Mouse (Mus musculus): Measurements from ENCODE around the gene Cadps2. TPM values are rescaled to one million over a fixed set of nuclear protein-coding genes. Genes with fewer than 3 reads are reported as not detected.

Cadps2 gene
- total RNA-seq, 2 experiments from 2014 or later: 79.1 to 85.6 TPM

DNA sequence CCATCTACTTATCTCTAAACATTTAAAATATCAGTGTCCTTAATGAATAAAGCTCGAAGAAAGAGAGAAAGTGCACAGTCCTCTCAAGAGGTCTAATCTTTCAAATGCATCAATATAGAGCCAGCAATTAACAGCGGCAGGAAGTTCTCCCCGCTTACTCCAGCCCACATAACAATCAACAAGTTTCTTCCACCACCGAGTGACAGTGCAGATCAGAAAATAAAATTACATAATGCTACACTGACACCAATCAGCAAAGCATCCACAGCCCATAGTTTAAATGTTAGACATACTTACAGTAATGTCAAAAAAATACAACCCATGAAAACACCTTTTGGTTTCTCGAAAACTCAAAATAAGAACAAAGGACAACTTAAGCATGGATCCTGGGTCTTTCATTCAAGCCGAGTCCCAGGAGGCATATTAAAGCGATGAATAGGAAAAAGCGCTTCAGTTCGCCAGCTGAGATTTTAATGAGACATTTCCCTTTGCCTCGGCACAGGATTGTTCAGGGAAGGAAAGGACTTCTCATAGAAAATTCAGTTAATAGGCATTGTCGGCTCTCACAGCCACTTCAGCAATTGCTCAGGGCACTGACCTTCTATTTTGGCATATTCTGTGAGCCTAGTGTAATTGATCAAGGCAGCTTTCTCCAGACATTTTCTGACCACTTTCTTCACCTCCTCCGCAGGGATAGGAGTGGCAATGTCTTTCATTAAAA, 456.8 kb downstream of the Cadps2 start:
- DNase-seq (ENCODE audit: low spot score in 2 of 2): no peak

DNA sequence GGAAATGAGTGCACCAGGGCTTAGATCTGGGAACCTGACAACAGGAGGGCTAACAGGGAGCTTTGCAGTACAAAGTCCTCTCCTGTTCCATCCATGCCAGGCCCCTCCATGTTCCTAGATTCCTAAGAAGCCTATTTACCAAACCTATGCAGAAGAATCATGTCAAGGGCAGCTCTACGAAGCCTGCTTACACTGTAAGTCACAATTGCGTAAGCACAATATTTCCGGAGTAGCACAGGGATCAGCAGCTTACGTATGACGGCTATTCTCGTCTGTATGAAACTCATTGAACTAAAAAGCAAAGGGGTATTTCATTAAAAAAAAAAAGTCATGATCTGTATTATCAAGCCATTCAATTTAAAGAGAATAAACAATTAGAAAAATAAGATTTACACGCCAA, 462.9 kb downstream of the Cadps2 start:
- no peak for DNase-seq (ENCODE audit: low spot score in 2 of 2)

DNA sequence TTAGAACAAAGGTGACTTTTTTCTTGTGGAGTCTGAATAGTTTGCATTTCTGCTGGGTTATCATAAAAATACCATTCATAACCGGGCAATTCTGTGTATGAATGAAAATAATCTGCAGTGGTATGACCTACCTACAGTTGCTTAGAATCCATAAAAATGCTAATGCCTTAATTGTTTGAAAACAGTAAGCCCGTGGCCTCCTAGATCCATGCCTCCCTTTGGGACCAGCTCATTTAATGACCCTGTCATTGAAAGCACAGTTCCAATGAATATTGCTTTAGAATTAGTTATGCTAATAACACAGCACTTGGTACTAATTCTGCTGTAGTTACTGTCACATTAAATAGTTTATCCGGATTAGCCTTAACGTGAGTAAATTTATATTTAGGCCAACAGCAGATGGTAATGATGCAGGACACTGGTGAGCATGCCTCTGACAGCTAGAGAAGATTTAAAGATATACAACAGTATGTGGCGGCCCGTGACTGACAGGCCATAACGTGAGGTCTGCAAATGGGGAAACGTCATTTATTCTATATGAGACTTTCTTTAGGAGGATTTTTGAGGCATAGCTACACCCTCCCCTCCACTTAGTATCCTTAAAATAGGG, 477.3 kb downstream of the Cadps2 start:
- no peak for DNase-seq (ENCODE audit: low spot score in 2 of 2)

DNA sequence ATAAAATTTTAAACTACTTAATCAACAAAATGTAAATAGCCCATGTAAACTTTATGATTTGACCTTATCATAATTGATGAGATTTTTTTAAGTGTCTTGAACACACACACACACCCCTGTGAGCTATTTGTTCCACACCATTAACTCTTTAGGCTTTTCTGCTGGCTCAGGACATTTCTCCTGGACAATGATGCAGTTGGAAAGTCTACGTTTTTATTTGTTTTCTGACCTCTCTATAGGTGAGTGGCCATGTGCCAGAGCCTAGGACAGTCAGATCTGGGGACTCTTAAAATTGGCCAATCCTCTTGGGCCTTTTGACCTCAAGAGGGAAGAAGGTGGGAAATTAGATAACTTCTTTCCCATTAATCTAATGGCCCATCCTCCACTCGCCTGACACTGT, 478.6 kb downstream of the Cadps2 start:
- no peak for DNase-seq (ENCODE audit: low spot score in 2 of 2)

DNA sequence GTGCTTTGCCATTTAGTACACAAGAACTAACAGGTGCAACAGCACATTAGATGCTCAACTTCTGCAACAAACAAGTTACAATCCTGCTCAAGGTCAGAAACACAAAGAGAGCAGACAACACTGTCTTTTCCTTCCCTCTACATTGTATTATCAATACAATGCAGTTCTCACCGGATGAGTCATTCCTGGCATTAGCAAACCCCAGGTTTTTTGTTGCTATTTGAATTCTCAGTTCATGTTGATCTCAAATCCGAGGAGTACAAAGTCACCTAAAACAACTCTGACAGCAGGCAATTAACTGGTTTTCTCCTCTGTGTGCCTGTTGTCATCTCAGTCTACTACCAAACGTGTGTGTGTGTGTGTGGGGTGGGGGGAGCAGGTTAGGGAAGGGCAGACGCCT, 483.1 kb downstream of the Cadps2 start:
- DNase-seq (ENCODE audit: low spot score in 2 of 2): no peak

DNA sequence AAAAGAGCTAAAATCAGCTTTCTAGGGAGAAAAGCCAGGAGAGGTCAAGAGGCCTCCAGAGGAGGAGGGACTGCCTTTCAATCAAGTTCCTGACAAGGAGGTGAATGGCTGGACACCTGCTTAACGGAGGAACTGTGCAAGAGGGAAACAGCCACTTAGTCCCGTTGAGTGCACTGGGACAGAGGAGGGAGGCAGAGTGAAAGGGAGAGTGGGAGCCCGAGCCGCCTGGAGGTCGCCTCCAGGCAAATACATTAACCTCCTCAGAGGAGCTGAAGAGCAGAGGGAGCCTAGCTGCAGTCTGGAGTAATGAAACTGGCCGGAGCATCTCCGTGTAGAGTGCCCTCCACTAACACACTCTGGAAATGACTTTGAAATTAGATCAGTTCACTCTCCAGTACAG, 485.7 kb downstream of the Cadps2 start:
- no peak for DNase-seq (ENCODE audit: low spot score in 2 of 2)

DNA sequence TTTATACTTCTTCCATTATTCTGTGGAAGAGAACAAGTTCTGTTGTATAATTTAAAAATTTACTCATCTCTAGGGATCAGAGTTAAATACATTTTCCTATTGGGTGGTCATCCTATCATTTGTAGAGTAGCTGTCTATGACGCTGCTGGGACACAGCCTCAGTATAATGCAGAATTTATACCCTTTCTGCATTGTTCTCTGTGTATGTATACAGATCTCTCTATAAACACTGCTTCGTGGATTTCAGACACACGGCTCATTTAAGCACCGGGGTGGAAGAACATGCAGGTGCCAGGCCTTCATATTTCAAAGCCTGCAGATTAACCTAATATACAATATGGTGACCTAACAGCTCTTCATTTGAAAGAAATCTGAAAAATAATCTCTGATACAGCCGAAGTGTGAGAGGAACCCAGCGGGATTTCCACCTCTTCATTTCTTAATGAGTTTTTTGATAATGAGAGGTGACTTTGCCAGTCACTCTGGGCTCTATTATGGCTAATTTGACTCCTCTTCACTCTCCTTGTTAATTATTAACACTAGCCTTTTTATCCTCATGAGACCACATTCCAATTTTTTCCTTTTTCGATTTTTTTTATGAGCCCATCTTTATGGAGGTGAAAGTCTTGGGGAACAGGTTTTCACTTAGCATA, 501.7 kb downstream of the Cadps2 start:
- DNase-seq (ENCODE audit: low spot score in 2 of 2): no peak

DNA sequence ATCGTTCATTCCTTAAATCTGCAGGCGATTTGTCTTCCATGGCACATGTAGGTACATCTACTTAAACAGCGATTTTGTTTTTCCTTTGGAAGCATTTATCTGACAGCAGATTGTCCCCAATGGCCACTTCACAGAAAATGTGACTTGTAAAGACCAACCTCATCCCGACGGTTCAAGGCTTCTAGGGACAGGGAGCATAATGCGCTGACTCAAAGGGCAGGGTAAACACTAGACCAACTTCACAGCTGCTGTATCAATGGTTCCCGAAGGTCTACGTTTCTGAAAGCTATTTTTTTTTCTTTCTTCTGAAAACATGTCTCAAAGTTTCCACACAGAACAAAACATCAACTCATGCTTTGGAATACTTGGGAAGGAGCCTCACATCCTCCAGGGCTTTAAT, 524.3 kb downstream of the Cadps2 start:
- DNase-seq (ENCODE audit: low spot score in 2 of 2): no peak

DNA sequence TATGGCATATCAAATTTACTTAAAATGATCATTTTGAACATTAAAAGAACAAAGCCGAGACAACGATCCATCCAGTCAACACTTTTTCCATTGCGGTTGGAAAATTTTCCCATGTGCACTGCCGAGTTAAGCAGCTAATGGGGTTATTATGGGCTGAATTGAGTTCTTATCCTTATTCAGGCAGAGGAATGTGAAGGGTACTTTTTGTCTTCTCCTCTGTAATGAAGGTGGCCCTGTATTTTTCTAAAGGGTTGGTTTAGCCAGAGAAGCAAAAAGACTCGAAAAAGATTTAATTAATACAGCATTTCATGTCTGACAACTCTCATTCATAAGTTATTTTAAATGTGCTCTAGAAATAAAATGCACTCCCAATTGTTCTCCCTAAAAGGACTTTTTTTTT, 524.9 kb downstream of the Cadps2 start:
- no peak for DNase-seq (ENCODE audit: low spot score in 2 of 2)

DNA sequence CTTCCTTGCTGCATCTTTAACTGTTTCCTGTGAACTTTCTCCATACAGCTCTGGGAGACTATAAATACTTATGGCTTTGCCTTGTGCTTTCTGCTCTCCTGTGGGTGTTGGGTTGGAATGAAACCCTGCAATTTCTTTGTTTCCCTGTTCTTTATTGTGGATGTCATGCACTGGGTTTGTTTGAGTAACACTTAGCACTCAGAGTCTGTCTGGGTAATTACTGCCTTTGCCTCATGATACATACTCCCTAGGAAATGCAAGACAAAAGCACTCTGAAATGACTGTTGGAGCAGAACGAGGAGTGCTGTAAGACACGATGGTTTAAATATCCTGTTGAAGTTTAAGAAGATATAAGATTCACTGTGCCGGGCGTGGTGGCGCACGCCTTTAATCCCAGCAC, 533.2 kb downstream of the Cadps2 start:
- DNase-seq (ENCODE audit: low spot score in 2 of 2): no peak

DNA sequence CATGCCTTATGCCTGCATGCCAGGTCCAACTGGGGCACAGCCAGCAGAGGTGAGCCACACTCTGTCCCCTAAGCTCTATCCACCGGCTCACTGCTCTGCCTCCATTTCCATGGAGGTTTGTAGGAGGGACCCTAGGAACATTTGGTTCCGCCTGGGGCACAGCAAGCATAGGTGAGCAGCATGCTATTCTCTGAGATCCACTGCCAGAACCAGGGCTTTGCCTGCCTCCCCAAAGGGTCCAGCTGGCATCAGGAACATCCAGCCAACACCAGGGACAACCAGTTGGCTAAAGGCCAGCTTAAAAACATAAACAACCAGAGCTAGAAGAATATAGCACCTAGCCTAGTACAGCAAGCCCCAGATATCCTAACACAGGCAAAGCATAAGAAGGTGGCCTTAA, 540.6 kb downstream of the Cadps2 start:
- no peak for DNase-seq (ENCODE audit: low spot score in 2 of 2)

DNA sequence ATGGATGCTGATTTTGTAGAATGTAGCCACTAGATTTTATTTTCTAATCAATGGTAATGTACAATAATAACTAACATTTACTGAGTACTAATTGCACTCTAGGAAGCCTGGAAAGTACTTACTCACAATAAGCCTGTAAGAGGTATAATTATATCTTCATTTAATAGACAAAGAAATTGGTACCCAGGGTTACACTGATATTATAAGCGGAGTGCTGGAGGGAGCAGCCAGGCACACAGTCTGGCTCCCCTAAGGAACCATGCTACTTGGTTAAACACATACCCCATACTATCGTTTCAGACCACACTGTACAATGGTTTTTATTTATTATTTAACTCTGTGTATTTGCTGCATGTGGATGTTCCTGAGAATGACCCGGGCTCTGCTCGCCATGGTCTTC, 544.5 kb downstream of the Cadps2 start:
- DNase-seq (ENCODE audit: low spot score in 2 of 2): no peak

DNA sequence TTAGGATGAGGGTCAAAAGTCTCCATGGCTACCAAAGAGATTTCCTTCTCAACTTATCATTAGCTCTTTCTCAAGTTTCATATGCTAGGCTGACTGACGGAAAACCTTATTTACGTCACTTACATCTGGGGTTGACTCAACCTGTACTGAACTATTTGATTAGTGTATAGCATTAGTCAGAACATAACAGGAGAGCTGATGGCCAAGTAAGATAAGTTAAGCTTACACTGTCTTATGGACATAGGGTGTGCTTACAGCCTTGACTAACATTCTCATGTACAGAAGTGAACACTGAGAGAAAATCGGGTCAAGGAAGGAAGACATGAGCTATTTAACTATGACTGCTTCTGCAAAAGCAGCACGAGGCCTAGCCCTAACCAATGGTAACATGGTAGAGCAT, 550.5 kb downstream of the Cadps2 start:
- no peak for DNase-seq (ENCODE audit: low spot score in 2 of 2)

DNA sequence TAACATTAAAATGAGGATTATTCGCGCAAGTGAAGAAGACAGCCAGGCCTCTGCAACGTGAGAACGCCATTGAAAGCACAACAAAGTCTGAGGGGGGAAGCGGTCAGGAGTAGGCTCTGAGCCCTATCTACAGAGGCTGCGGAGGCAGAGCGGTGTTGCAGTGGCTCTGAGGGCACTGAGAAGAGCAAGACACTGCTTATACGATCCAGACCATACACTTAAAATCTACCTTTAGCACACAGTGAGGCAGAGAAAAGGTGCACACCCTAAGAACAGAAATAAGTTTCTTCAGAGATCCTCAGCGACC, 557.8 kb downstream of the Cadps2 start:
- no peak for DNase-seq (ENCODE audit: low spot score in 2 of 2)

DNA sequence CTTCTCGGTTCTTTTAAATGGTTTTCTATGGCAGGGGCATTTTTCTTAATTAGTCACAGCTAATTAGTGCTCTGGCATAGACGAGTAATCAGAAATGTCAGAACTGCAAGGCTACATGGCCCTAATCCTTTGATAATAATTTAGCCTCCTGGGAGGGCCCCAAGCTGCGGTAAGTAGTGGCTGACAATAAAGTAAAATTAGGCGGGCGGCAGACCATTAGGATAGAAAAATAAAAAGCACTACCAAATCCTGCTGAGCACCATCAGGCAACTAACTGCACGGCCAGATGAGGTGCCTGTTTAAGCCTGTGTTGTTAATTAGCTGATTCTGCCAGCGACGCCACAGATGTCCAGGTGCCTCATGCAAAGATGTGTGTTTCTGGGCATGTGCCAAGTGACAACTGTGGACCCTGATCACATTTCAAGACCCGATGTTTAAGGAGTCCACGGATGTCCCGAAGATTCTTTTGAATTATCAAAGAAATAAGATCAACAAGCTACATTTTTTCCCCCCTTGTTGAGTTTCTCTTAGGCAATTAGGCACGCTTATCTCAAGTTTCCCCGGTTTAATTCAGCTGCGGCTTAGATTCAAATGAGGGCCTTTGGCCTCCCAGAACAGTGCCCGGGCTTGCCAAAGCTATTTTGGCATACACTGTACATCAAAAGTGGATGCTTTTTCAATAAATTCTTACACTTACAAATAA, 558.3 kb downstream of the Cadps2 start:
- DNase-seq (ENCODE audit: low spot score in 2 of 2): no peak

DNA sequence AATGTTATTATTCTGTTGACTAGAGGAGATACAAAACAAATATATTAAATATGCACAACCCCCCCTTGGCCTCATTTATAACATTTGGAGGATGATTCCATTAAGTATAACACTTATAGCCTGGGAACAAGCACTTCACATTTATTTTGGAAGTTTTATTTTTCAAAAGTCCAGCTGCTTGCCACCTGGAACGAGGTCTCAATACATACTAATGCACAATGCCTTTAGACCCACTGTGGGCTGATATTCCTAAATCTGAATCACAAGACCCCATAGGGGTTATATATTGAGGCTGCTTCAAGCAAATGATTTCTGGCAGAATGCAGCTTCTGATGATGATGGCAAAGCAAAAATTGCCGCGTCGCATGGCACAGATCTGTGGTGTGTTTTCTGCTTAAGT, 565.7 kb downstream of the Cadps2 start:
- no peak for DNase-seq (ENCODE audit: low spot score in 2 of 2)

DNA sequence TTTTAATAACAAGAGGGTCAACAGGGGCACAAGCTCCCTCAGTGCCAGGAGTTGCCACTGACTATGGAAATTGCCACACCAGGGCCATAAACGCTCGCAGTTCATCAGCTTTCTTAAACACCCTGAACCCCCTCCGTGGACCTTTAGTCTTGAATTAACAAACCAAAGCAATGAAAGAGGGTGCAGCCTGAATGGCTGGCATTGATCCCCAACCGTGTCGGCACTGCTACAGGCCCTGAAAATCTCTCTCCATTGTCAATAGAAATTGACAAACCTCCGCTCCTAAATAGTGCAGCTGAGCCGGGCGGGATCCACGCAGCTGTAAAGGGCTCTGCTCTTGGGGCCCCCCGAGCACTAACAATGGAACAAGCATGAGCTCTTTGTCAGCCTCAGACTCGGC, 566.2 kb downstream of the Cadps2 start:
- DNase-seq (ENCODE audit: low spot score in 2 of 2): no peak

DNA sequence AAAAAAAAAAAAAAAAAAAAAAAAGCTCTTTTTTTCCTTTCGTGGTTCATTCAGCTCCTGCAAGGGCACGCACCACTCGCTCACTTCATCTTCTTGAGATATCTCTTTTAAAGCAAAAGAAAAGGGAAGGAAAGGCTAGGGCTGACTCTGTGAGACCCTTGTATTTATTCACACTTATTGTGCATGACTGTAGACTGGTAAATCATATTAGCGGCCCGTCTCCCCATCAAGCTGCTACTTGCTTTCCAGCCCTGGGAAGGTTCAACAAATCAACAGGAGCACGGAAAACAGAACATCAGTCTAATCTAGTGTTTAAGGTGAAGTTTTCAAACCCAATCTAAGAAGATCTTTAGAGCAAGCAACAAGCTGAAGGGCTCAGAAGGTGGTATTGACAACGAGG, 566.7 kb downstream of the Cadps2 start:
- DNase-seq (ENCODE audit: low spot score in 2 of 2): no peak

DNA sequence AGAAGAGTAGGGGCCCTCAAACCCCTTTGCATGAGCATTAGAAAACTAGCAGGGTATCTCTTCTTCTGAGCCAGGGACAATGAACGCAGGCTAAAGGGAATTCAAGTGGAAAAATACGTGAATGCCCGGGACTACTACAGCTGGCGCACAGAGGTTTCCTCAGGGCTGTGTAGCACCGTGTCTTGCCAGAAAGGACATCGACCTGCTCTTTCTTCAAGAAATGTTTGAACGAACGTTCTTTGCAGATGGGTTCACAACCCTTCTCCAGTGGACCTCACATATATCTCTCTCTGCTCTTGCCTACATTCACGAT, 578.5 kb downstream of the Cadps2 start:
- no peak for DNase-seq (ENCODE audit: low spot score in 2 of 2)

DNA sequence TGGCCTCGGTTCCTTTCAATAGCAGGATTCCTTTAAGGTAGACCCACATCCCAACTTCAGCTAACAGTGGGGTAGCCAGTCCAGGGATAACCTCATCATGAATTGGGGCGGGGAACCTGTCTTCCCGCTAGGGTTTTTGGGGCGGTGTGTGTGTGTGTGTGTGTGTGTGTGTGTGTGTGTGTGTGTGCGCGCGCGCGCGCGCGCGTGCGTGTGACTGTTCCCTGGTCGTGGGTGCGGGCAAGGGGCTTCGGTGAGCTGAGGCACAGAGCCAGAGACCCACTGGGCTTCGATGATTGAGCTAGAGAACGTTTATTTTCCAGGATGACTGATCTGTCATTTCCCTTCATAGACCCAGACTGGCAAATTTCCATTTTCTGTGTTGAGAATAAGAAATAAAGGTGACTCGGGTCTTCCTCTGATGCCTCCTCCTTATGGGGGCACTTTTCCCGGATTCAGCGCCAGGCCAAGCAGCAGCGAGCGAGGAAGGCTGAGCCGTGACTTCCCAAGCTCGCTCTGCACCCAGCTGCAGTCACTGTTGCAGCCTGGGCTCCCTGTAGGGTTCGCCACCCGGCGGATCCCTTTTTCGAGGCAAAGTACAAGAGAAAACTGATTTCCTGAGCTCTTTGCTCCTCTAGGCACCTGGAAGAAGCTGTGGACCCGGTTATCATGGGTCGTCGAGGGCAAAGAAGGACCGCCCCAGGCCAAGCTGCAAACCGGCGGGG, 579.0 kb downstream of the Cadps2 start:
- DNase-seq (ENCODE audit: low spot score in 2 of 2): no peak

DNA sequence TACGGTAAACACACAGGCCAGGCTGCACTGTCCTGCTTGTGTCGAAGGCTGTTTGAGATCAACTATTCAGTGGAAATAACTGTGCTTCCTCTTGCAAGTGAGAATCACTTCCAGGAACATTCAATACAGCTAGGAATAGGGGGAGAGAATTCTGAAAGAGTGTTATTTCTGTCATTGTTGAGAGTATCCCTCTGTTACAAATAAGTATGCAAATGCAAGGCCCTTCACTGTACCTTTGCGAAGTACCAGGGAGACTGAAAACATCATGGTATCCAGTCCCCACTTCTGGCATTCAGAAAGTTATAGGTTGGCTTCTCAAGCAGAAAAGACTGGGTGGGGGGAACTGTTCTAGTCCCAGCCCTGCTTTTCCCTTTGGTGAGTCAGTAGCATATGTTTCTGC, 581.2 kb downstream of the Cadps2 start:
- DNase-seq (ENCODE audit: low spot score in 2 of 2): no peak

DNA sequence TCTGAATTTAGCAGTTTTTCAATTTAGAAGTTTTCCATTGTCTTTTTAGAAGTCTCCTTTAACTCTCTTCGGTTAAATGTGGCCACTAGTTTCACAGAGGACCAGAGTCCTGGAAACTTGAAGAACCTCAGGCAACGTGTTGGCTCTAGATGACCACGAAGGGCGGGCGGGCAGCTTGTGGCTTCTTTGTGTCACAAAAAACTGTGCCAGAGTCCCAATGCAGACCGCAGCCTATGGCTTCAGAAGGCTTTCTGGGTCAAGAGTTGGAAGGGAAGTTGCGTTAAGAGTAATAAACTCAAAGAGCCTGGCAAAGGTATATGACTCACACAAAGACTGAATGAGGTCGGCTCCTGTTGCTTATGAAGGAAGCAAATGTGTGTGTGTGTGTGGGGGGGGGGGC, 584.1 kb downstream of the Cadps2 start:
- no peak for DNase-seq (ENCODE audit: low spot score in 2 of 2)
